Mouse (Mus musculus): ENCODE measurements around the gene Lrrn1.

Gene Lrrn1

DNA sequence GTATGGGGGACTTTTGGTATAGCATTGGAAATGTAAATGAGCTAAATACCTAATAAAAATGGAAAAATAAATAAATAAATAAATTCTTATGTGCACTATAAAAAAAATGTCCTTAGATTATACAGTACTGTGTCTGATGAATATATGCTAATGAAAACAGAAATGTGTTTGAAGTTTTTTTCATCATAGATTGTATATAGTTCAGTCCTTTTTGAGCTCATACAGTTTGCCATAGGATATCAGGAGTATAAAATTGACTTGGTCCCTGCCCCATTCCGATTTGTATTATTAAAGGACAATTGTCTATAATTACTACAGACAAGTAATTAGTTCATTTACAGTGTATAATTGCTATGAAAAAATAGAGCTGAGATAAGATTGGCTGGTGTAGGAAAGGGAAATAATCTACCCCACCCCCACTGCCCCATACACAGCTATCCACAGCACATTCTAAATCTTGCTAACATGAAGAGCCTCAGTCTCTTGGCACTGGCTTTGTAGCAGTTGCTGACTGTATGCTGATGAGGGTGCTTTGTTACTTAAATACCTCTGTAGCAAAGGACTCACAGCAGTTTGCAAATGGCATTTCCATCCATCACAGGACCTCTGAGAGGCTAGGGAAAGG, 54.3 kb downstream of the Lrrn1 start:
- no peak for DNase-seq (ENCODE audit: low spot score)

DNA sequence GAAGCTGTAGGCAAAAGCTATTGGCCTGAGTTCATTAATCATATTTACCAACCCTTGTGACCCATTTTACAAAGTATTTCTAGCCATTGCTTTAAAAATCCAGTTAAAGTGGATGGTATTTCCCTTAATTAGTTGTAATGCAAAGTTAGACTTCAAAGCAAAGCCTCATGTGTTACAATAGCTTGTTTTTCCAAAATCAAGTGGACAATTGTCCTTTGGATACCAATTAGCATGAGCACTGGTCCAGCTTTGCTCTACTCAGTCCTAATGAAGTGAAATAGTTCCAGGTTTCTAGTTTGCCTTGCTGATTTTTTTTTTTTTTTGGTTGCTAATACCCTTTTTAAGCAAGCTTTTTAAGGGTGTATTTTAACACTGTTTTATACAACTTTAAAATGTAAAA, 75.6 kb downstream of the Lrrn1 start:
- DNase-seq (ENCODE audit: low spot score) = no peak

- no peak for DNase-seq (ENCODE audit: low spot score)
These were observed 84.7 kb downstream of the Lrrn1 start for GRCm38 (mm10) chr6:107614288-107614687.

All from ovary, adult 18-20 months (tissue).